Mouse (Mus musculus): ENCODE data around the gene Luc7l3.

DNA sequence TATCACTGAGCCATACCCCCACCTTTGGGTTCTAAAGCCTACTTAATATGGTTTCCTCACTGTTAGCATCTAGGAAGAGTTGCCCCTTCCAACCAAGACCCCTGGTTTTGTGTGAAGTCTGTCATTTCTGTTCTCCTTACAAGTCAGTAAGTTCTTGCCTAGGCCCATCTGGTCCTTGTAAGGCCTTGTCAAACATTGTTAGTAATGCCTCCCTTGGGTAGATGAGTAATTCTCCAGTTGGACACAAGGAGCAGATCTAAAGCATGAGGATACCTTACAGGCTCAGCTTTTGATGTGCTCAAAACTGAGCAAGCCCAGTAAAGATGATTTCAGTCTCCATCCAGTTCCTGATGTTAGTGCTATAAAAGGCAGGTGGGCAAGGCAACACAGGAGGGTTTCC lies 53.0 kb downstream of the Luc7l3 start:
- TF ChIP-seq CTCF (IDR thresholded peaks at IDR 0.05; ENCODE audit: low read depth) (no peak), EP300 (IDR thresholded peaks at IDR 0.05; ENCODE audit: low read depth) (no peak)

All from liver, embryonic 14.5 days (tissue).